Mouse (Mus musculus): ENCODE measurements around the gene Lrat. TPM values are rescaled to one million over a fixed set of nuclear protein-coding genes. Genes with fewer than 3 reads are reported as not detected.

The Lrat gene
- not detected for total RNA-seq (2018; cell fraction: chromatin; rRNA removed)
- not detected for total RNA-seq (2018; cell fraction: cytosol; rRNA removed)
- total RNA-seq (2018; cell fraction: nucleus; rRNA removed) = not detected
- polyA plus RNA-seq (2018) = not detected in 3 replicates

DNA sequence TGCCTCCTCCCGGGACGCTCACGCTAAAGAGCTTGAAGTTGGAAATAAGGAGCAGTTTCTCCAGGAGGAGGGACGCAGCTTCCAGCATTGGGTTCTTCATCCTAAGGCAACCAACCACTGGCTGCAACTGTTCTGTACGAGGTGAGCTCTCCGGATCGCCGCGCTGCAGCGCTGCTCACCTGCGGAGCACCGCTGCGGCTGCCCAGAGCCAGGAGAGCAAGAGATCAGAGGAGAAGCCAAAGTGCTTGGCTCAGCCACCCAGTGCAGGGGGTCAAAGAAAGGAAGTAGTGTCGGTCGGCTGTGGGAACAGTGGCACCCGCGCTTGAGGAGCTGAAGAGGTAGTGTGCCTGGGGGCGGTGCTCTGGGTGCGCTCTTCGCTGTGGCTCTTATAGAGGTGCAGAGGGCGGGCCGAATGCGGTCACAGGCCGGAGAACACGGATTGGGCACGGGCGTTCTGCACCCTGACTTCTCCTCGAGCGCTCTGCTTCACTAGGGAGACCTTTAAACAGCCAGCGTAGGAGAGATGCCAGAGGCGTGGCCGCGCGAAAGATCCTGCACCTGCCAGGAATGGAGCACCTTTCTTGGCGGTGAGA is at the start of gene Lrat:
Gene Lrat, minus strand, starts transcription at position 361 of the 593 bp plus-strand sequence.
- H3K4me3 ChIP-seq (ENCODE audit: inconsistent target) = no peak within 1 kb of the TSS
- H3K36me3 ChIP-seq (ENCODE audit: inconsistent target) = no peaks in the 10 kb centered on the region
- H3K79me2 ChIP-seq (ENCODE audit: inconsistent target) = no peaks in the 10 kb centered on the region
- 5% methylated on average over 35 of the region's 35 CpGs for WGBS (ENCODE audit: missing documents)
- H3K27ac ChIP-seq = no peak within 1 kb of the TSS

DNA sequence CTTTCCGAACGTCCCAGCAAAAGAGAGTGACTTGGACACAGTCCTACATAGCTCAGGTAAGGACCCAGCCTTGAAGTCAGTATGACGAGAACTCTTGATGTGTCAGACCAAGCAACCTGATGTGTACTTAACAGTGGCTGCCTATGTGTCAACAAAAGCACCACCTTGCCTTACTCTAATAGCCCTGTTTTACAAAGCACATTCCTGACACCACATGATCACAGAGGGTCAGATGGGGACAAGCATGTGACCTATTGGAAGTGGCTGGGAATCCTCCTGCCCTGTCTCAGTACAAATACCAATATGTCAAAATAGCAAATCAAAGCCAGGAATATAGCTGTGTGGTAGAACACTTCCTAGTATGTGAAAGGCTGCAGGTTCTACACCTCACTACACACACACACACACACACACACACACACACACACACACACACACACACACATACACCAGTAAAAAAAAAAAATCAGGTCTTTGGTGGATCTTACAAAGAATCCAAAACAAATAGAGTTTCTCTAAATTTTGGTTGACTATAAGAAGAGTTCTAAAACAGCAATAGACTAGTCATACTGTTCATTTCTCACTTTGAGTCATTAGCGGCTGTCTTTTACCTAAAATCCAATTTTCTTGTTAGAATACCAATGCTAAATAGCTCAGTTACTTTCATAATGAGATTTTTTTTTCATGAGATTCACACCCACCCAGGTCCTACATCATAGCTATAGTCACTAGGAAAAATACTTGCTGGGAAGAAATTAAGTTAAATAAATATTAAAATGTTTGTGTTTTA is 48.6 kb upstream of the Lrat start:
- WGBS (ENCODE audit: missing documents) = 98% methylated on average over 4 of the region's 4 CpGs

DNA sequence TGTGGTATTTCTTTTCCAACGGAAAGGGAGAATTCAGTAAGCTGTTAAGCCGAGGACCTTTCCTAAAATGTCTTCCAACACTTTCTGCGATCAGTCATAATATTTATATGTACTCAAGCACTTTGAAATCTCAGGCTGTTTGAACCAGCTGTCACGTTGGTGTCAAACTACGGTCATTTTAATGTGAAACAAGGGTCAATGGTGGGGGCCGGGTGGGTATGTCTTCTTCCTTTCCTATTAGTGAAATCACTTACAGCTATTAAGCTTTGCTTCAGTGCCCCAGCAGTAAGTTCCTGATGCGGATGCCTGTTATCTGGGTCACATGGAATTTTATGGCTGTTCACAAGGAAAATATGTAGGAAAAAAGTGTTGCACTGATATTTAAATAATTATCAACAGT is 46.9 kb upstream of the Lrat start:
- H3K4me3 ChIP-seq (ENCODE audit: inconsistent target) = no peak overlapping the region
- WGBS (ENCODE audit: missing documents) = 85% methylated on average over 7 of the region's 7 CpGs
- H3K27ac ChIP-seq = no peak overlapping the region
- no peaks in the 10 kb centered on the region for H3K79me2 ChIP-seq (ENCODE audit: inconsistent target)
- no peaks in the 10 kb centered on the region for H3K36me3 ChIP-seq (ENCODE audit: inconsistent target)

More for the DNA sequence above, 48.6 kb upstream of the Lrat start:
- Histone ChIP-seq H3K36me3 (ENCODE audit: inconsistent target) (no peaks in the 10 kb centered on the region), H3K27ac (no peak overlapping the region), H3K79me2 (ENCODE audit: inconsistent target) (no peaks in the 10 kb centered on the region), H3K4me3 (ENCODE audit: inconsistent target) (no peak overlapping the region)

DNA sequence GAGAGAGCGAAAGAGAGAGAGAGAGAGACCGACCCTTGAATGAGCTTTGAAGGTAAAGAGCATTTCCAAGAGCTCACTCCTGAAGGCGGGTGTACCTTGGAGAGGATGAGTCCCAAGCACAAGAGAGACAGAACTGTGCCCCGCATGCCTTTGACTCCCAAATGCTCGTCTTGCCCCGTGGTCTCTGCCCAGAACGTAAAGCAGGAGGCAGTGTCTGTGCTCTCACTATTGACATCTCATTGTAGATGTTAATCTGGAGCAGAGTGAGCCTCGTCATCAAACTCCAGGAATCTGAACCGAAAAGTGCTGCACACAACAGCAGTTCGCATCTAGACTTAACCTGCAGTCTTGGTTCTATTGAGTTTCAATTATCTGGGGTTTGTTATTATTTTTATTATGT is 46.4 kb upstream of the Lrat start:
- 85% methylated on average over 10 of the region's 10 CpGs for WGBS (ENCODE audit: missing documents)

DNA sequence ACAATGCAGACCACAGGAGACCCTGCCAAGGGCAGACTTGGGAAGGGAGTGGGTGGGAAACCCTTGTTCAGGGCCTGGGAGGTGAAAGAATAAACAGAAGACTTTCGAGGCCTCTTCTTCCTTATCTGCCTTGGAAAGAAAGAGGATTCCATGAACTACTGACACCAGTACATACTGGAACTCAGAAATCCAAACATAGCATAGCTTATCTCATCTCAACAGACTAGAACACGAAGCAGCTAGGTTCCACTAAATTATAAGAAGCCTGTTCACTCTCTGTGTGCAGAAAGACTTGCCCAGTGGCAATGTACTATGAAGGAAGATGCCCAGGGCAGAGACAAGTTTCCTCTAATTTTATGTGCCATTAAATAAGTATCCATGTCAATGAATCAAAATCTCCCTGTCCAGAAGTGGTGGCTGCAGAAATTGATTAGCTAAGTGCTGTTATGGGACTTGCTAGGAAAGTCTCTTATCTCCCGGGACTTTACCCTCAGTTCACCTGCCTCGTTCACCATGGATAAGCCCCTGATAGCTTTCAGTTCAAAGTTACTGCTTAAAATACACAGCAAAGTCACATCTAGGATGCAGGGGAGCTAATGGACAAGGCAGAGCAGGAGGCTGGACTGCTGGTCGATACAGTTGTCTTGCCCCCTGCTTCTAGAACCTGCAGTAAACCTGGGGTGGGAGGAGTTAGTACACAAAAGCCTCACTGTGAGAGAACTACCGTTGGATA is 42.8 kb upstream of the Lrat start:
- Histone ChIP-seq H3K4me3 (ENCODE audit: inconsistent target) (no peak overlapping the region), H3K79me2 (ENCODE audit: inconsistent target) (no peaks in the 10 kb centered on the region), H3K27ac (no peak overlapping the region), H3K36me3 (ENCODE audit: inconsistent target) (no peaks in the 10 kb centered on the region)
- WGBS (ENCODE audit: missing documents) = 73% methylated on average over 6 of the region's 6 CpGs

More for the DNA sequence above, 46.4 kb upstream of the Lrat start:
- Histone ChIP-seq H3K4me3 (ENCODE audit: inconsistent target) (no peak overlapping the region), H3K27ac (no peak overlapping the region), H3K36me3 (ENCODE audit: inconsistent target) (no peaks in the 10 kb centered on the region), H3K79me2 (ENCODE audit: inconsistent target) (no peaks in the 10 kb centered on the region)

DNA sequence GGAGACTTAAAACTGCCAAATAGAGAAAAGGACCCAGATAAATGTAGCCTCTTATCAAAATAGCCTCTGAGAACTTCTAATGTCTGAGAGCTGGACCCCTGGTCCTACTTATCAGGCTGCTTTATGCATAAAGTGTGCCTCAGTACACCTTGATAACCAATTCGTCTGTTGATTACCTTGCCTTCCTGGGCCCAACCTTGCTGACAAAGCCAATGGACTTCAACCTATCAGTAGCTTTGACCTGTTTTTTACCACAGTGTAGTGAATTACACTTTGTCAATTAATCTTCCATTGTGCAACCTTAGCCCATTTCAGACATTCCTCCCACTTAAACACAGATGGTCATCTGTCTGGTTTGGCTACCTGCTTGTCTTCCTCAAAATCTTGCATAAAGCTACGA is 24.1 kb upstream of the Lrat start:
- Histone ChIP-seq H3K36me3 (ENCODE audit: inconsistent target) (no peaks in the 10 kb centered on the region), H3K79me2 (ENCODE audit: inconsistent target) (no peaks in the 10 kb centered on the region), H3K4me3 (ENCODE audit: inconsistent target) (no peak overlapping the region), H3K27ac (no peak overlapping the region)
- WGBS (ENCODE audit: missing documents) = 85% methylated on average over 2 of the region's 2 CpGs

DNA sequence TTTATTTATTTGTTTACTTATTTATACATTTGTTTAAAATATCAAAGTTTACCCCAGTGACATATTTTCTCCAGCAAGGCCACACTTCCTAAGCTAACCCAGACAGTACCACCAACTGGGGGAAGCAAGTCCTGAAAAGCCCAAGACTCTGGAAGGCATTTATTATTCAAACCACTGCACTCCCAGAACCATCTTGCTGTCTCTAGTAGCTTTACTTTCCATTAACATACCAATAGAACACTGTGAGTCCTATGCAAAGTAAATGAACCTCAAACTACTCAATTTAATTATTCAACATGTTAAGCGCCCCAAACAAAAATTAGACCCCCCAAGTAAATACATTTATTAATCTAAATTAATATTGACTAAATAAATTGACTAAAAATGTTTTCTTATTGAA is 11.9 kb upstream of the Lrat start:
- Histone ChIP-seq H3K27ac (no peak overlapping the region), H3K4me3 (ENCODE audit: inconsistent target) (no peak overlapping the region), H3K36me3 (ENCODE audit: inconsistent target) (no peaks in the 10 kb centered on the region), H3K79me2 (ENCODE audit: inconsistent target) (no peaks in the 10 kb centered on the region)
- WGBS (ENCODE audit: missing documents) = 100% methylated on average over 1 of the region's 1 CpGs

DNA sequence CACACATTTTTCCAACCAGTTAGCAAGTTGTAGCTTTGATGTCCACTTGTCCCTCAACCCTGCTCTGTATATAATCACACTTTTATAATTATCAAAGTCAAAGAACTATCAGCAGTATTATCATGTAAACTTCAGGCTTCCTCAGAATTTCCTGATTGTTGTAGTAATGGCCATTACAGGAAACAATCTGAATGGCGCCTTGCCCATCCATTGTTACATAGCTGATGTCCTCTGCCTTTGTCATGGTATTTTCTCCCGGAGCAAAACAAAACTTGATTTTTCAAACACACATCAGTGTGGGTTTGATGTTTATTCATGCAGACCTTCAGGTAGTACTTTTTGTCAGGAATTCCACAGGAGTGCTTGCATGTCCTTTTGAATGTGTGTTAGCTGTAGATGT is 4.9 kb upstream of the Lrat start:
- WGBS (ENCODE audit: missing documents) = 42% methylated on average over 2 of the region's 2 CpGs
- Histone ChIP-seq H3K36me3 (ENCODE audit: inconsistent target) (no peaks in the 10 kb centered on the region), H3K79me2 (ENCODE audit: inconsistent target) (no peaks in the 10 kb centered on the region), H3K27ac (no peak overlapping the region), H3K4me3 (ENCODE audit: inconsistent target) (no peak overlapping the region)

DNA sequence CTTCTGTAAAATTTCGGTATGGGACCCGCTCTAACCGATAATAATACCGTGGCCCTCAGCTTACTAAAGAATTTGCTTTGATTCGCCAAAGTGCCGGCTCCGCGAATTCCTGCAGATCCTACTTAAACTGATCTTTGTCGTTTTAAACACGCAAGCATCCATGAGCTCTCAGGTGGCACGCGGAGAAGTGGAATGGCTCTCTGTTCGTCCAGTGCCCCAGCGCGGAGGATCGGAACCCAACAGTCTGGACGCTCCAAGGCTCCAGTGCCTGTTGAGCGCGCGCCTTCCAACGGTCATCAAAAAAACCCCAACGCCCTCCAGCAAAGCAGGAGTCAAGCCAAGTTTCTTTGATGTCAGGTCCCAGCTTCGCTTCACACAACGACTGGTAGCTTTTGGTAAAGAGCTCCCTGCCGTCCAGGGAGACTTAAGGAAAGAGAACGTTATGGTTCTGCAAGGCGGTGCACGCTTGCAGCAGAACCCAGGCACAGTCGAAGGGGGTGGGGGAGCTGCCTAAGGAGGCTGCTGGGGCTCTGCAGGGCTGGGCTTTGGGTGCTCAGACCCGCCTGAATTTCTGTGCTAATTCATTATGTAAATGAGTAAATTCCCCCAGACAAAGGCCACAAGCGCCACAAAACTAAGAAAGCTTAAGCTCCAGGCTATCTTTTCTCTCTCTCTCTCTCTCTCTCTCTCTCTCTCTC is 587 bp upstream of the Lrat start:
- Histone ChIP-seq H3K79me2 (ENCODE audit: inconsistent target) (no peaks in the 10 kb centered on the region), H3K27ac (no peak overlapping the region), H3K36me3 (ENCODE audit: inconsistent target) (no peaks in the 10 kb centered on the region), H3K4me3 (ENCODE audit: inconsistent target) (no peak overlapping the region)
- 3% methylated on average over 30 of the region's 31 CpGs for WGBS (ENCODE audit: missing documents)

DNA sequence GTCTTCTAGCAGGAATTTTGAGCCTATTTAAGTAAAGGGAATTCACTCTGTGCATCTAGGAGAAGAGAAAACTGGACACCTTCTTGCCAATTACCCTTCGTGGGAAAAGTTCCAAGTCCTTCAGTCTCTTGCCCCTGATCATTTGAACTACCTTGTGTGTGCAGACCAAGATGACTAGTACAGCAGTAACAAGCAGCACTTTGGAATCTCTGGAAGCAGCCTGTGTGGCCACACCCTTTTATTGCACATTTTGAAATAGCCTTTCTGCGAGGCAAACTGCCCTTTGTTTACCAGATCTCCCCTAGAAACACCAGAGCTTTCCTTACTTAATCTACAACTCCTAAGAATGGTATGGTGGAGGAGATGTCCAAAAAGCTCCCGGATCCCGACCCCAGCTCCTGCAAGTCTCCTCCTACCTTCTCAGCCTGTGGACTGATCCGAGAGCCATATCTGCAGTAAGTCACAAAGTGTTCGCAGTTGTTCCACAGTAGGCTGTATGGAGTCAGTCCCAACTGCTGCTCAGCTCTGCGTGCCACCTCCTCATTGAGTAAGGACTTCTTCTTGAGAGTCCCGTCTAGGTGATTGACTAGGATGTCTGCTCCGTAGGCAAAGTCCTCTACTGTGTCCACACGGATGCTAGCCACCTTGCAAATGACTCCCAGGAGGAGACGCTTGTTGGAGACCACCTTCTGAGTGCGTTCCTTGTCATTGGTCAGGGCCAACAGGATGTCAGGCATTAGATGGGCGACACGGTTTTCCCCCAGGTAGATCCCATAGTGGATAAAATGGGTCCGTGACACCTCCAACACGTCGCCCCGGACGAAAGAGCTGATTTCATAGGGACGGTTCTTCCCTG is 788 bp downstream of the Lrat start:
- 29% methylated on average over 20 of the region's 20 CpGs for WGBS (ENCODE audit: missing documents)

DNA sequence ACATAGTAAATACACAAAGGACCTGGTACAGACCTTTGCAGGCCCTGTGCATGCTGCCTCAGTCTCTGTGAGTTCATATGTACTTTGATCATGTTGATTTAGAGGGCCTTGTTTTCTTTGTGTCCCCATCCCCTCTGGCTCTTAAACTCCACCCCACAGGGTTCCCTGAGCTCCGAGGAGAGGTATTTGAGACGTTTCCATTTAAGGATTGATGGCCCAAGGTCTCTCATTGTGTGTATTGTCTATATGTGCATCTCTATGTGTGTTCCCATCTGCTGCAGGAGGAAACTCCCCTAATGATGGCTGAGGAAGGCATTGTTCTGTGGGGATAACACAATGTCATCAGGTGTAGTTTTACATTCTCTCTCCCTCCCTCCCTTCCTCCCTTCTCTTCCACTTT is 14.9 kb downstream of the Lrat start:
- H3K79me2 ChIP-seq (ENCODE audit: inconsistent target) = no peaks in the 10 kb centered on the region
- H3K27ac ChIP-seq = no peak overlapping the region
- H3K4me3 ChIP-seq (ENCODE audit: inconsistent target) = no peak overlapping the region
- no peaks in the 10 kb centered on the region for H3K36me3 ChIP-seq (ENCODE audit: inconsistent target)
- 58% methylated on average over 2 of the region's 2 CpGs for WGBS (ENCODE audit: missing documents)

More for the DNA sequence above, 788 bp downstream of the Lrat start:
- H3K79me2 ChIP-seq (ENCODE audit: inconsistent target) = no peaks in the 10 kb centered on the region
- no peak overlapping the region for H3K4me3 ChIP-seq (ENCODE audit: inconsistent target)
- no peaks in the 10 kb centered on the region for H3K36me3 ChIP-seq (ENCODE audit: inconsistent target)
- H3K27ac ChIP-seq = no peak overlapping the region

DNA sequence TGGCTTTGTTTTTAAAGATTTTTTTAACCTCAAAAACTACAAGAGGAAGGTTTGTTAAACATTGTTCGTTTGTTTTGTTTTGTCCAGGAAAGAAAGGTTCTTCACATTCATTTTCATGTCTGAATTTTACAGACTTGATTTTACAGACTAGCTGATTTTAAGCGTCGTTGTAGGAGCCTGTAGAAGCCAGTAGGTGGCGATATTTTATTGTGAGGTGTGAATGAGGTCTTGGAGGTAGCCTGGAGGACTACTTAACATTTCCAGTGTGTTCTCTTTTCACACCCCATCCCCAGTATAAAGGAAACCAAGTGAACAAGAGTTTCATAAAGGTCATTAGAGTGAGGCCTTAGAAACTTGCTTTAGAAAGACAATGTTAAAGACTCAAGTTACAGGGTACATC is 26.5 kb downstream of the Lrat start:
- 0% methylated on average over 4 of the region's 4 CpGs for WGBS (ENCODE audit: missing documents)
- Histone ChIP-seq H3K4me3 (ENCODE audit: inconsistent target) (no peak overlapping the region), H3K79me2 (ENCODE audit: inconsistent target) (no peaks in the 10 kb centered on the region), H3K27ac (no peak overlapping the region), H3K36me3 (ENCODE audit: inconsistent target) (no peaks in the 10 kb centered on the region)

DNA sequence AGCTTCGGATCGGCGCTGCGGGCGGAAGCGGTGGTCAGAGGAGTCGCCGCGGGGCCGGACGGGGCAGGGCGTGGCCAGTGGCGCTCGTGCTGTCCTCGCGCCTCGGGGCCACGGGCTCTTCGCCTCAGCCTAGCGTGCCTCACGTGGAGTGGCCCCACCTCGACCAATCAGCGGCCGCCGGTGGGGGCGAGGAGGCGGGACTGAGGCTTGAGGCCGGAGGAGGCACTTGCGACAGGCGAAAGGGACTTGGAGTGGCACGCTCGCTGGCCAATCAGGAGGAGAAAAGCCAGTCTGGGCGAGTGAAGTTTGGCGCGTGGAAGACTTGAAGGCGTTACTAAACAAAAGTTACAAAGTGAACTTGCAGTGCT is 27.4 kb downstream of the Lrat start, which contains the start of gene Rbm46:
Gene Rbm46, minus strand, starts transcription at position 112 of the 368 bp plus-strand sequence.
- WGBS (ENCODE audit: missing documents) = 25% methylated on average over 33 of the region's 36 CpGs
- Histone ChIP-seq H3K36me3 (ENCODE audit: inconsistent target) (no peaks in the 10 kb centered on the region), H3K27ac (no peak within 1 kb of the TSS), H3K79me2 (ENCODE audit: inconsistent target) (no peaks in the 10 kb centered on the region), H3K4me3 (ENCODE audit: inconsistent target) (no peak within 1 kb of the TSS)
